Mouse (Mus musculus) MEL (cell line): ENCODE results near the gene Arsj.

Experiments
- CTCF ChIP-seq, 3 experiments: IDR thresholded peaks in 2 of 3; conservative IDR thresholded peaks in 1 of 3; 2 replicates each; pipeline ENCODE4 v1.5.1; 2011 to 2012; ENCODE audit warnings: low read length in 3 of 3, low read depth in 2 of 3, mild to moderate bottlenecking in 2 of 3, improper control_type of control experiment in 1 of 3, inconsistent platforms in 1 of 3, mixed read lengths in 1 of 3, moderate library complexity in 1 of 3; ENCODE audit not compliant: control insufficient read depth in 1 of 3, insufficient read depth in 1 of 3, poor library complexity in 1 of 3, severe bottlenecking in 1 of 3
- EP300 ChIP-seq, 2 experiments: IDR thresholded peaks; 2 replicates each; pipeline ENCODE4 v1.6.1; 2011; ENCODE audit warnings: improper control_type of control experiment in 2 of 2, low read length in 2 of 2, low read depth in 1 of 2, mild to moderate bottlenecking in 1 of 2
- GATA1 ChIP-seq: IDR thresholded peaks from 2 replicates; pipeline ENCODE4 v1.6.1; 2011; ENCODE audit warnings: low read depth, low read length, improper control_type of control experiment
- HCFC1 ChIP-seq: IDR thresholded peaks from 2 replicates; pipeline ENCODE4 v1.6.1; 2012; ENCODE audit warnings: low read depth, mild to moderate bottlenecking, inconsistent platforms, low read length, improper control_type of control experiment, moderate library complexity
- MAZ ChIP-seq: IDR thresholded peaks from 2 replicates; pipeline ENCODE4 v1.6.1; 2012; ENCODE audit warnings: low read depth, mild to moderate bottlenecking, inconsistent platforms, low read length, improper control_type of control experiment
- NELFE ChIP-seq: IDR thresholded peaks from 2 replicates; pipeline ENCODE4 v1.6.1; 2011; ENCODE audit warnings: low read depth, low read length, improper control_type of control experiment
- POLR2A ChIP-seq, 2 experiments: IDR thresholded peaks; 2 replicates each; pipeline ENCODE4 v1.6.1; 2011 to 2012; ENCODE audit warnings: low read length in 2 of 2, mild to moderate bottlenecking in 2 of 2, control low read depth in 1 of 2, improper control_type of control experiment in 1 of 2, low read depth in 1 of 2, moderate library complexity in 1 of 2; ENCODE audit not compliant: control insufficient read depth in 1 of 2, insufficient read depth in 1 of 2, poor library complexity in 1 of 2
- USF1 ChIP-seq: IDR thresholded peaks from 2 replicates; pipeline ENCODE4 v1.6.1; 2014; ENCODE audit warnings: low read depth, mild to moderate bottlenecking, inconsistent platforms, low read length, improper control_type of control experiment, moderate library complexity
- USF2 ChIP-seq, 2 experiments: IDR thresholded peaks; 2 replicates each; pipeline ENCODE4 v1.6.1; 2011 to 2012; ENCODE audit warnings: improper control_type of control experiment in 2 of 2, low read length in 2 of 2, borderline replicate concordance in 1 of 2, inconsistent platforms in 1 of 2, low read depth in 1 of 2, mild to moderate bottlenecking in 1 of 2; ENCODE audit not compliant: insufficient read depth in 1 of 2
- ZC3H11A ChIP-seq: IDR thresholded peaks from 2 replicates; pipeline ENCODE4 v1.6.1; 2012; ENCODE audit warnings: low read depth, mild to moderate bottlenecking, inconsistent platforms, low read length, improper control_type of control experiment

- TF ChIP-seq CTCF (IDR thresholded peaks at IDR 0.05 in 2 of 3, conservative IDR thresholded peaks at IDR 0.05 in 1 of 3; ENCODE audit: control insufficient read depth in 1 of 3, insufficient read depth in 1 of 3, low read depth in 2 of 3, low read length in 3 of 3, poor library complexity in 1 of 3, severe bottlenecking in 1 of 3) = no peak
- TF ChIP-seq EP300 (IDR thresholded peaks at IDR 0.05; ENCODE audit: low read depth in 1 of 2, low read length in 2 of 2) = no peak
- no peak for TF ChIP-seq USF2 (IDR thresholded peaks at IDR 0.05; ENCODE audit: borderline replicate concordance in 1 of 2, insufficient read depth in 1 of 2, low read depth in 1 of 2, low read length in 2 of 2)
- no peak for TF ChIP-seq MAZ
- TF ChIP-seq POLR2A (IDR thresholded peaks at IDR 0.05; ENCODE audit: control insufficient read depth in 1 of 2, insufficient read depth in 1 of 2, low read depth in 1 of 2, low read length in 2 of 2, poor library complexity in 1 of 2) = no peak
- TF ChIP-seq NELFE = no peak
- no peak for TF ChIP-seq ZC3H11A
- TF ChIP-seq HCFC1 = no peak
- TF ChIP-seq GATA1 = no peak
- TF ChIP-seq USF1 = no peak
Measured at GRCm38 (mm10) chr3:126379702-126380101, 16.2 kb downstream of the Arsj start.
